ENCODE assay signal across 15 mouse cellular contexts in the genomic region with DNA sequence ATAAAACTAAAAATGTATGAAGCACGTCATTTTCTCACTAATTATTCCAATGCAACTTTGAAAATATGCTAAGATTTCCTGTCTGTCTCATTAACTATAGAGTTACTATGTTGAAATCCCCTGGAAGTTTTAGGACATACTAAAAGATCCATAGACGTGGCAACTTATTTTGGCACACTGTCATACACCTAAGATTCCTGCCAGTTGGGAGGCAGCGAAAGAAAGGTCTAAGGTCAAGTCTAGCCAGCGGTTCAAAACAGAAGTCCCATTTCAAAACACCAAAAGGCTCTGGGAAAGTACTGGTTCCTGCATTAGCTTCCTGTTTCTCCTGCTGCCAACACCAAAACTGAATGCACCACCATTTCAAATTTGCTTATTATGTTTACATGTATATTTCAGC. TPM values are rescaled to one million over a fixed set of nuclear protein-coding genes. Genes with fewer than 3 reads are reported as not detected.
DNase-seq lines count a peak whose midpoint lies in the region.
"Had no signal": no experiment of that assay in that cellular context is flagged by ENCODE, and none has a peak within 500 bp of the region (broad histone marks: within the 10 kb centered on the region; RNA-seq: fewer than 3 reads in every experiment).

No protein-coding gene starts in this region.

- DNase-seq in heart, adult 11 months: peak; percentile 71
- no peak for DNase-seq in heart, postnatal 36 days
- DNase-seq in adipocyte (ENCODE audit: low spot score): peak; percentile 65
- DNase-seq in fat pad, adult 2 months (ENCODE audit: extremely low read depth, low read depth, low spot score): peak; percentile 54
- DNase-seq in kidney, adult 9 months: no peak
- DNase-seq in kidney, postnatal 36 days: no peak
- DNase-seq: adrenal gland, postnatal 36 days; cerebellum, adult 18-20 months; cerebellum, adult 9-10 months; cerebellum, postnatal 14 days; forebrain, postnatal 0 days; gastrocnemius, adult 2 months; gastrocnemius, postnatal 14 days; heart, adult 2 months; heart, postnatal 14 days had no signal

- intact Hi-C loops in heart, postnatal 36 days (cut with DNase I): loop anchor here (10.0 kb wide), 1 partner anchor 1498 kb away; no protein-coding TSS in a partner anchor

RNA-seq across cellular contexts. Expression of a gene that starts 13.7 kb away (rescaled TPM):
- total RNA-seq in heart, postnatal 36 days (2021): 10 to 100 TPM; 11.9 to 12.0 TPM

RNA-seq across cellular contexts. Expression of a gene that starts 14.5 kb away (rescaled TPM):
- 1 to 10 TPM; 4.7 to 5.5 TPM for total RNA-seq in heart, postnatal 36 days (2021)

RNA-seq across cellular contexts. Expression of a gene that starts 15.0 kb away (rescaled TPM):
- 1 to 10 TPM; 2.5 to 2.6 TPM for total RNA-seq in heart, postnatal 36 days (2021)

Comparison
In these comparisons a context has a peak if more than half of its experiments do, and no peak if none do; other contexts are left out.
1. DNase-seq: peak in heart, adult 11 months (single experiment), adipocyte (single experiment) and fat pad, adult 2 months (single experiment); none in heart, postnatal 36 days (0 of 2), kidney, adult 9 months (single experiment) and kidney, postnatal 36 days (0 of 2).